Comparison of ENCODE assay signal across 13 mouse cellular contexts in genomic region chr11:60042277-60042676, GRCm38 (mm10).
"Had no signal": no experiment of that assay in that cellular context is flagged by ENCODE, and none has a peak within 500 bp of the region (broad histone marks: within the 10 kb centered on the region; RNA-seq: fewer than 3 reads in every experiment).

No protein-coding gene starts in this region.

- DNase-seq: kidney, adult 9 months; kidney, postnatal 10 days; kidney, postnatal 4 days; lung, embryonic 14.5 days; lung, postnatal 10 days; thymus, adult 18-20 months; thymus, postnatal 14 days had no signal

- H3K9ac ChIP-seq: intestine, embryonic 15.5 days; limb, embryonic 12.5 days; liver, embryonic 14.5 days; lung, embryonic 14.5 days; midbrain, embryonic 13.5 days; neural tube, embryonic 15.5 days had no signal

- H3K9me3 ChIP-seq: intestine, embryonic 15.5 days; limb, embryonic 12.5 days; midbrain, embryonic 13.5 days; neural tube, embryonic 15.5 days had no signal

- H3K4me1 ChIP-seq: intestine, embryonic 15.5 days had no signal

- H3K36me3 ChIP-seq: intestine, embryonic 15.5 days; limb, embryonic 12.5 days; midbrain, embryonic 13.5 days; neural tube, embryonic 15.5 days had no signal

- ATAC-seq: intestine, embryonic 15.5 days; midbrain, embryonic 13.5 days had no signal

- H3K27ac ChIP-seq: intestine, embryonic 15.5 days; limb, embryonic 12.5 days; liver, embryonic 14.5 days; midbrain, embryonic 13.5 days; neural tube, embryonic 15.5 days had no signal

- H3K27me3 ChIP-seq: intestine, embryonic 15.5 days; limb, embryonic 12.5 days; midbrain, embryonic 13.5 days; neural tube, embryonic 15.5 days had no signal

- H3K4me3 ChIP-seq: intestine, embryonic 15.5 days; limb, embryonic 12.5 days; midbrain, embryonic 13.5 days; myocyte; neural tube, embryonic 15.5 days had no signal

- H3K4me2 ChIP-seq: intestine, embryonic 15.5 days; limb, embryonic 12.5 days; lung, embryonic 14.5 days; midbrain, embryonic 13.5 days; neural tube, embryonic 15.5 days had no signal
